Mouse (Mus musculus): ENCODE data around the gene Rabl6. TPM values are rescaled to one million over a fixed set of nuclear protein-coding genes. Genes with fewer than 3 reads are reported as not detected.

The Rabl6 gene
- polyA plus RNA-seq, 1 experiment from 2014 or later, result 76.8 TPM

DNA sequence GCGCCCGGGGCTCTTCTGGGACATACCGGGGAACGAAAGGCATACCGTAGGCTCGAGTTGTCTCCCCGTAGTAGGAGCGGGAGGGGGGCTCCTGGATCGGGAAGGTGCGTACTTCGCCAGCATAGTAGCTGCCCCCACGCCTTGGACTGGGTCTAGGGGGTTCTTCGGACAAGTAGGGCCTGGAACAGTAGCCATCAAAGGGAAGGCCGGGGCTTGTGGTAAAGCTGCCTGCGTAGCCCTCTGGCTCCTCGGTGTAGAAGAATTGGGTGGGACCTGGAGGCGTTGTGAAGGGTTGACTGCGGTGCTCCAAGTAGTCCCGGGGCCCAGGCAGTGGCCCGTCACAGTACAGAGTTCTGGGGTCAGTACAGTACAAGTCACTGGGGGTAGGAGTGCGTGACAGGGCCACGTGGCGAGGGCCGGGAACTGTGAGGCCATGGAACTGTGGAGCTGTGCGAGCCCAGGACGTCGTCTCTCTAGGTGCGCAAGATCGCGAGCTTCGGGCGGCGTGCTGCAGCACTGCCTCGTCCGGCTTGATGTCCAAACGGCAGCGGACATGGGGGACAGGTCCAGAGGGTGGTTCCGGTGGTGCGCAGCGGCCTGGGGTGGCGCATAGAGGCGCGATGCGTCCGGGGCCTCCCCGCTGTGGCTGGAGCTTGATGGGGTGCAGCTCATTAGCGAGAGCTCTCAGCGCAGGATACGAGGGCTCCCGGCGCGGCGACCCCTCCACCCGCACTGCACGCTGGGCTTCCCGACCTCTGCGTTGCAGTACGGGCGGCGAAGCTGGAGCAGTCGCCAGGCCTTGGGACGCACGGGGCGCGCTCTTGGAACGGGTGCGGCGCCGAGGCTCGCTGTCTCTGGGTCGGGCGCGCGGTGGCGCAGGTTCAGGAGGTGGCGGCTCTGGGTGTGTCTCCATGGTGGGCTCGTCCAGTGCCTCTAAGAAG is 29.3 kb downstream of the Rabl6 start:
- peaks cover 60% of the 10 kb centered on the region for H3K27me3 ChIP-seq
- no peaks in the 10 kb centered on the region for H3K9me3 ChIP-seq
- peaks cover 14% of the 10 kb centered on the region for H3K36me3 ChIP-seq (replicated peaks)
- peak overlapping the region; percentile 7; the same call in 1 of the 2 replicates for H3K9ac ChIP-seq
- H3K27ac ChIP-seq, result no peak overlapping the region
- H3K4me1 ChIP-seq, result peaks cover 60% of the 10 kb centered on the region
- 5% methylated on average over 77 of the region's 77 CpGs for WGBS
- ATAC-seq (ENCODE audit: low FRiP score), result no peak
- peak overlapping the region; percentile 32 for H3K4me2 ChIP-seq
- H3K4me3 ChIP-seq (replicated peaks), result peak overlapping the region; percentile 19

DNA sequence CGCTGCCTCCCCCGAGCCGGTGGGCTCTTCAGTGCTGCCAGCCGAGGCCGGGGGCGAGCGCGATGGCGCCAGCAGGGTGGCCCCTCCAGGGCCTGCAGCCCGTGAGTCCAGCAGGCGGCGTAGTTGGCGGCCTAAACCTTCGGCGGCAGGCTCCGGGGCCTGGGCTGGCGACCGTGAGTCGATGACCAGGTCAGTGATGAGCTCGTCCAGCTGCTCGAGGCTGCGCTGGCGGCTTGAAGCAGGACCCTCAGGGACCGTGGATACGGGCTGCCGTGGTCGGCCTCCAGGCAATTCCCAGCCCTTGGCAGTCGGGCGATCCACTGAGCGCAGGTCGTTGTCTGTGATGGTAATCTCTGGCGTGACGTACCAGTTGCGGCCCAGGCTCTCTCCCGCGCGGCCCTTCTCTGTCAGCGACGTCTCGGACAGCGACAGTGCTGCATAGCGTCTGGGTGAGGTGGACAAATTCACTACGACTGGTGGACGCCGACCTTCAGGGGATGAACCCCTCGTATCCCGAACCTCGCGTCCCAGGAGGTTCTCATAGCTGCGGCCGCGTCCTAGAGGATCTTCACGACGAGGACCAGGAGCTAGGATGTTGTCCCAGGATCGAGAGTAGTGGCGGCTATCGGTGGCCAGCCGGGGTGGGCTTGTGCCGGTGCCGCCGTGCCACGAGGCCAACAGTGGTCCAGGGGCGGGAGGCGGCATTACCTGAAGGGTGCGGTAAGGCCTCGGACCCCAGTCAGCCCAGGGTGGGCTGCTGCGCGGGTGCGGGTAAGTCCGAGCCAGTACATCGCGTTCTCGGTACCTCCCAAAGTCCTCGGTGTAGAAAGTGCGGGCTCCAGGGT is 30.1 kb downstream of the Rabl6 start:
- H3K27ac ChIP-seq, result no peak overlapping the region
- 4% methylated on average over 75 of the region's 75 CpGs for WGBS
- peaks cover 69% of the 10 kb centered on the region for H3K4me1 ChIP-seq
- no peak overlapping the region; the same call in 1 of the 2 replicates for H3K9ac ChIP-seq
- H3K4me2 ChIP-seq, result peak overlapping the region; percentile 44
- no peaks in the 10 kb centered on the region for H3K9me3 ChIP-seq
- H3K36me3 ChIP-seq (replicated peaks), result peaks cover 6% of the 10 kb centered on the region
- ATAC-seq (ENCODE audit: low FRiP score), result no peak
- H3K27me3 ChIP-seq, result peaks cover 60% of the 10 kb centered on the region
- peak overlapping the region; percentile 30 for H3K4me3 ChIP-seq (replicated peaks)

DNA sequence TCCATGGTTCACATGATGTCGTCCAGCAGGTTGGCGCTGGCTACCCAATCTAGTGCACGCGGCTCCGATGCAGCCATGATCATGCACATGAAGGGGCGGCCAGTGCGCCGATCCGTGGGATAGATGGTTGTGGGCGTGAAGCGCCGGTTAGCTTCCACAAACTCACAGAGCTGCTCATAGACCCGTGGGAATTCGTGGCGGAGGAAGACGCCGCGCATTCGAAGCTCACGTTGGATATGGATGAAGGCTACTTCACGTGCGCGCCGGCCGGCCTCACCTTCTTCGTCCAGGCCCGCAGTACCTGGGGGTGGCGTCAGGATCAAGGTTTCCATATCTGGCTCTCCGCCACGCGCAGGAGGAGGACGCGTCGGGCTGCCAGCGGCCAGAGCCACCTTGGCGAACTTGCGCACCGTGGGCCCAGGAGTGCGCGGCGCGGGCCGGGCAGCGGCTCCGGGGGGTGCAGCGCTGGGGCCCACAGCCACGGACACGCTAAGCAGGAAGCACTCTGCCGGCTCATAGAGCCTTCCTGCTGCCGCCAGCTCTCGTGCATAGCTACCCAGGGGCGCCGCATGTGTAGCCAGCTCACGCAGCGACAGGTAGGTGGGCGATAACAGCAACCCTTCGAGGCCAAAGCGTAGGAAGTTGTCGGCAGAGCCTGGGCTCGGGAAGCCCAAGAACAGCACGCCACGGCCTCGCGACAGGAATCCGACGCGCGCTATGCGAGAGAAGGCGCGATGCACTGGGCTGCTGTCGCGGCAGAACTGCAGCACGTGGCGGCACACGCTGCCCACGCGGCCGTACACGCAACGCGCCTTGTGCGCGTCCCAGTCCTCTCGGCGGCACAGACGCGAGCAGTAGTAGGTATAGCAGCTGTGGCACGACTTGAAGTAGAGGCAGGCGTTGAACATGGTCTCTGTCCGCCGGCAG is 31.1 kb downstream of the Rabl6 start:
- no peak overlapping the region; the same call in 1 of the 2 replicates for H3K9ac ChIP-seq
- H3K4me1 ChIP-seq, result peaks cover 67% of the 10 kb centered on the region
- 13% methylated on average over 92 of the region's 92 CpGs for WGBS
- H3K36me3 ChIP-seq (replicated peaks), result no peaks in the 10 kb centered on the region; the same call in 1 of the 2 replicates
- H3K4me2 ChIP-seq, result peak overlapping the region; percentile 44
- peaks cover 60% of the 10 kb centered on the region for H3K27me3 ChIP-seq
- no peak for ATAC-seq (ENCODE audit: low FRiP score)
- no peak overlapping the region for H3K27ac ChIP-seq
- H3K9me3 ChIP-seq, result no peaks in the 10 kb centered on the region
- H3K4me3 ChIP-seq (replicated peaks), result peak overlapping the region; percentile 30

DNA sequence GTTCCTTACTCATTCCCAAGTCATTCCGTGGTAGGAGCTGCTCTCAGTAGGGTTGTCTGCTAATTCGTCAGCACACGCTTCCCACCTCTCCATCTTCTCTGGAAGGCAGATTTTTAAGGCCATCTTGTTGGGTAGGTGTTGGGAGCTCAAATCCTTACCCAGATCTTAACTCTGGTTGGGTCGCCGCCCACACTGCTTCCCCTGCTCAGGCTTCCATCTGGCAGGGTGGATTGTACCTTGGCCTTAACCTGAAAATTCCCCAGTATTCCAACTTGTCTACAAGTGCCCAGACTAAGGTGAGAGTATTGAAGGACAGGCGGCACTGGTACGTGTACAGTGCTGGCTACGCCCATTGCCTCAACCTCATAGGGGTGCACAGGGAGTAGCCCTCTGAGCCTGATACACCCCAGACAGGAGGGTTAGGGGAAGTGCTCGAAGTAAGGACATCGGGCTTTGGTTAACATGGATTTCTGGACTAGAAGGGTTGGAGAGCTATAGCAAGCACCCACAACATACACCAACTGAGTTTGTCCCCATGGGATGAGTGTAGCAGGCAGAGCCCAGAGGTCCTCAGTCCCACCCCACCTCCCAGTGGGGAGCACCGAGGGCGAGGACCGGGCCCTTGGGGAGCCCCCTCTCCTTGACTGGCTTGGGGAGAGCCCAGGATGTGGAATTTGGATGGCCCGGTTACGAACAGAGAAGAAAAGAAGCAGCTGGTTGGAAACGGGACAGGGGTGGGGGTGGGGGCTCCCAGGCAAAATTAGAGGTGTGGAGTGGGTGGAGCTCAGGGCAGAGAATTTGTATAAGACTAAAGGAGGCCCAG is 32.1 kb downstream of the Rabl6 start:
- no peak overlapping the region for H3K4me3 ChIP-seq (replicated peaks)
- peaks cover 59% of the 10 kb centered on the region for H3K4me1 ChIP-seq
- no peak for ATAC-seq (ENCODE audit: low FRiP score)
- no peak overlapping the region for H3K27ac ChIP-seq
- H3K4me2 ChIP-seq, result peak overlapping the region; percentile 74; the same call in 1 of the 2 replicates
- H3K9ac ChIP-seq, result no peak overlapping the region
- H3K27me3 ChIP-seq, result peaks cover 58% of the 10 kb centered on the region
- peaks cover 8% of the 10 kb centered on the region for H3K36me3 ChIP-seq (replicated peaks)
- 67% methylated on average over 16 of the region's 16 CpGs for WGBS
- H3K9me3 ChIP-seq, result no peaks in the 10 kb centered on the region

DNA sequence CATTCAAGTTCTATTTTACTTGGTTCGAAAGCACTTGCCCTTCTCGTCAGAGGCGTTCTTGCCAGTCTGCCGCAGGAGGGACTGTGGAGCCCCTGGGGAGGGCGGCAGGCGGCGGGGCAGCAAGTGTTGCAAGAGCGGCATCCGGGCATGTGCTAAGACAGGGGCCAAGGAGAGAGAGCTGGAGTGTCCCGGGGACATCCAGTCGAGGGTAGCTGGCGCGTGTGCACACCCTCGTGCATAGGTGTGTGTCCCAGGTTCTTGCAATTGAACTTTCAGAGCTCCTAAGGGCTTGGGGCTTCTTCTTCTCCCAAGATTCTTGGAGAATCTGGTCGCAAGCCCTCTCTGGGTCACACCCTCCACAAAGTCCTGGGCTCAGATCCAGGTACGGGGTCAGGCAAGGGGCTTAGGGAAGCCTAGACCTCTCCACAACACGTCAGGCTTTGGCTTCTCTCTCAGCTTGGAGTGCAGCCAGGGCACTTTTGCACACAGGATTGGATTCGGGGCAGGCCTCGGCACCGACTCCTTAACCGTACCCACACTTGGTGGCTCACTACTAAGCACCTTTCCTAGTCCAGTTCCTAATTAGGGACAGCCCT is 32.8 kb downstream of the Rabl6 start:
- H3K9ac ChIP-seq, result peak overlapping the region; percentile 65
- no peak; the same call in 1 of the 2 replicates for ATAC-seq (ENCODE audit: low FRiP score)
- H3K4me1 ChIP-seq, result peaks cover 55% of the 10 kb centered on the region
- H3K27me3 ChIP-seq, result peaks cover 51% of the 10 kb centered on the region
- peak overlapping the region; percentile 74 for H3K4me2 ChIP-seq
- 18% methylated on average over 21 of the region's 21 CpGs for WGBS
- H3K36me3 ChIP-seq (replicated peaks), result peaks cover 14% of the 10 kb centered on the region
- peak overlapping the region; percentile 61 for H3K4me3 ChIP-seq (replicated peaks)
- H3K27ac ChIP-seq, result peak overlapping the region; percentile 82
- H3K9me3 ChIP-seq, result no peaks in the 10 kb centered on the region

DNA sequence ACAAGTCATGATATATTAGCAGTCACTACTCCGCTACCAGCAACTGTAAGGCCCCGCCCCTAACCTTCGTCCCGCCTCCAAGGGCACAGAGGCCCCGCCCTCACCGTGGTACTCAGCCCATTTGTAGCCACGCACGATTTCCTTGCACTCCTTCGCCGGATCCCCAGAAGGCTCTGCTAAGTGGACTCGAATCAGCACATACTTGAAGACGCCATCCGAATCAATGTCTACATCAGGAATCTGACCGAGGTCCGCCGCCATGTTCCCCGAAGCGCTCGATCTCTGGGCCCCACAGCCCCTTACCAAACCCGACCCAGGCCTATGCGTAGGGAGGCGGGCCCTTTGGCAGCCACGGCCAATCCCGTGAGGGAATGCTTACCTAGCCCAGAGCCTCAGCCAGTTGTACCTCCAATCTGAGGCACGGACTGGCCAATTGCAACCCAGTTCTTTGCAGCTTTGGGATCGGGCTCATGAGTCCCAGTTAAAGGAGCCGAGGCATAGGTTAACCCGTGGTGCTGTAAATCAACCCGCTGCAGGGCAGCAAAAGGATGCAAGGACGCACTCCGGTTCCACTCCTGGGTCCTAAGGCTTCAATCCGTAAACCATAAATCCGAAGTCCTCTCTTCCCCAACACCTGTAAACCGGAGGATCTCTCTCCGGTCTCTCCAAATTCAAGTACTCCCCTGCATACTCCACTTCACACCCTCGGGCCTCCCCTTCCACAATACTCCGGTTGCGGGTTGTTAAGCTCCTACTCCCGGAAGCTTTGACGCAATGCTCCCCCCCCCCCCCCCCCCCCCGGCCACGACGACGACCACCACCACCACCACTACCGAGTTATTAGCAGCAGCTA is 33.5 kb downstream of the Rabl6 start, which contains the start of the genes Mamdc4 and Phpt1:
TSS of gene Mamdc4 (minus strand) at position 267 of the 853 bp plus-strand sequence.
TSS of gene Phpt1 (minus strand) at position 646 of the 853 bp plus-strand sequence.
- H3K36me3 ChIP-seq (replicated peaks), result peaks cover 21% of the 10 kb centered on the region
- peaks cover 43% of the 10 kb centered on the region for H3K27me3 ChIP-seq
- peak within 1 kb of the TSS; percentile 74 for H3K4me2 ChIP-seq
- no peaks in the 10 kb centered on the region for H3K9me3 ChIP-seq
- H3K4me3 ChIP-seq (replicated peaks), result peak within 1 kb of the TSS; percentile 61
- under 1% methylated on average over 42 of the region's 45 CpGs for WGBS
- ATAC-seq (ENCODE audit: low FRiP score), result peak; percentile 98
- peaks cover 53% of the 10 kb centered on the region for H3K4me1 ChIP-seq
- H3K9ac ChIP-seq, result peak within 1 kb of the TSS; percentile 65
- peak within 1 kb of the TSS; percentile 85 for H3K27ac ChIP-seq

DNA sequence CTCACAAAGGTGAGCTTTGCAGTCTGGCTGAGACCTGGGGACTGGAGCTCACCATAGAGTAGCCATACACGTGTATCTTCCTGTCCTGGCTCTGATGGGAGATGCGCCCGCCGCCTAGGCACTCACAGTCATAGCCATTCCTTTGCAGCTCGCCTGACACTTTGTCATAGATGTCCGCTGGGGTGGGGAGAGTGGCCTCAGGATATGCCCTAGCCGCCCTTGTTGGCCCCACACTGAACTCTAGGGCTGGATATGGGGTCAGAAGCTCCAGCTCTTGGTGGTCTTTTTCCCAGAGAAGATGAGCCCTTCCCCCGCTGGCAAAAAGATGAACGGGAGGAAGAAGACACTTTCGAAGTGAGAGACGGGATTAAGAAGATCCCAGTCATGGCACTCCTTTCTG is 34.2 kb downstream of the Rabl6 start:
- H3K36me3 ChIP-seq (replicated peaks), result peaks cover 27% of the 10 kb centered on the region
- H3K9ac ChIP-seq, result peak overlapping the region; percentile 65
- ATAC-seq (ENCODE audit: low FRiP score), result 0 out of 2 replicates have a peak, but pooled peaks have one; percentile 1
- no peak overlapping the region for H3K27ac ChIP-seq
- peak overlapping the region; percentile 61 for H3K4me3 ChIP-seq (replicated peaks)
- H3K4me2 ChIP-seq, result peak overlapping the region; percentile 74
- WGBS, result 18% methylated on average over 11 of the region's 11 CpGs
- no peaks in the 10 kb centered on the region for H3K9me3 ChIP-seq
- peaks cover 37% of the 10 kb centered on the region for H3K27me3 ChIP-seq
- H3K4me1 ChIP-seq, result peaks cover 46% of the 10 kb centered on the region

DNA sequence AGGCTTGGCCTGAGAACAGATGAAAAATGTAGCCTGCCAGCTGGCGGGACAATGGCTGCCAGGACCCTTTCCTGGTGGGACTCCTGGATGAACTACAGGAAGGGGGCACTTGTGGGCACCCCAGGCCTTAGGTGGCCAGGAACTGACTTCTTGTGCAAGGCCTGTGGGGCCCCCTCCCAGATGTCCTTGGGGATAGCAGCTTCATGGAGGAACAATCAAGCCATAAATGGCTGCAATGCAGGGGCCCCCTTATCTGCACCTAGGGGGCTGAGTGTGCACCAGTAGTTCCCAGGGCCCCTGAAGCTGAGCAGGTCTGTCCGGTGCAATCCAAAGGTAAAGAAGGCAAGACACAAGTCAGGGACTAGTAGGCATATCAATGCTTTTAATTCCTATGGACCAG is 35.3 kb downstream of the Rabl6 start:
- Histone ChIP-seq H3K9ac (no peak overlapping the region), H3K4me3 (replicated peaks) (no peak overlapping the region), H3K27ac (no peak overlapping the region), H3K9me3 (no peaks in the 10 kb centered on the region), H3K4me2 (peak overlapping the region; percentile 74), H3K27me3 (peaks cover 26% of the 10 kb centered on the region), H3K36me3 (replicated peaks) (peaks cover 38% of the 10 kb centered on the region), H3K4me1 (peaks cover 38% of the 10 kb centered on the region)
- no peak for ATAC-seq (ENCODE audit: low FRiP score)
- 92% methylated on average over 2 of the region's 2 CpGs for WGBS

DNA sequence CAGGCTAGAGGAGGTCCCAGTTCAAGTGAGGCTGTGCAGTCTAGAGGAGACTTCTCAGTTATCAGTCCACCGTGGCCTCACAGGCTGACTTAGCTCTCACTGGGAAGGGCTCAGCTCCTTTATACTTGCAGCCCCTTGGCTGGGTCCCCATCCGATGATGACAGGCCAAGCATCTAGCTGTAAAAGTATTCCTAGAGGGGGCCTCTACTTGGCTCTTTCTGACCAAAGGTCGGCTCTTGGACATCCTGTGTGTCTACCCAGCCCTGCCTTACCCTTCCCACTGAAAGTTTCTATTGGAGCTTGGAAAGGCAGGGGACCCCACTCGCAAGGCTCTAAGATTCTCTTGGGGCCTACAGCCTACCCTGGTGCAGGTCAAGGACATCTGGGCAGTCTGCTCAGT is 37.1 kb downstream of the Rabl6 start:
- Histone ChIP-seq H3K27me3 (peaks cover 8% of the 10 kb centered on the region), H3K4me3 (replicated peaks) (no peak overlapping the region), H3K36me3 (replicated peaks) (peaks cover 54% of the 10 kb centered on the region), H3K9ac (no peak overlapping the region), H3K27ac (no peak overlapping the region), H3K9me3 (no peaks in the 10 kb centered on the region), H3K4me2 (no peak overlapping the region), H3K4me1 (peaks cover 26% of the 10 kb centered on the region)
- 85% methylated on average over 4 of the region's 4 CpGs for WGBS
- ATAC-seq (ENCODE audit: low FRiP score), result no peak

DNA sequence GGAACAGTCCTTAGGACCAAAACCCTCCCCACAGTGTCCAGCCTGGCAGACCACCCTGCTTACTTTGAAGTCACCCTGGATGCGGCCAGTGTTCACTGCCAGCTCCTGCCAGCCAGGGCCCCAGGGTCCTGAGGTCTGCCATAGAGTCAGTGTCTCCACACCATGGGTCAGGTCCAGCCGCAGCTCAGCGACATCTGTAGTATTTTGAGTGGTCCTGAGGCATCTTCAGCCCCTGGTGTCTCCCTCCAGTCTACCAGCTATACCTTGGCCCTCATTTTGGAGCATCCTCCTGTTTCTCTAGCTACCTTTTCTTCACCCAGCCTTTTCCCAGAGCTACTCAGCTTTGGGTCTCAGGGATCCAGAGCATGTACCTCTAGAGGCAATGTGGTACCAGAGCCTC is 39.0 kb downstream of the Rabl6 start:
- Histone ChIP-seq H3K9me3 (no peaks in the 10 kb centered on the region), H3K4me1 (peaks cover 18% of the 10 kb centered on the region), H3K4me3 (replicated peaks) (no peak overlapping the region), H3K9ac (no peak overlapping the region), H3K36me3 (replicated peaks) (peaks cover 73% of the 10 kb centered on the region), H3K27ac (no peak overlapping the region), H3K27me3 (no peaks in the 10 kb centered on the region), H3K4me2 (no peak overlapping the region)
- 96% methylated on average over 3 of the region's 3 CpGs for WGBS
- no peak for ATAC-seq (ENCODE audit: low FRiP score)
